Mouse (Mus musculus): ENCODE results near the gene Lcp2. TPM values are rescaled to one million over a fixed set of nuclear protein-coding genes. Genes with fewer than 3 reads are reported as not detected.

Lcp2 gene
- polyA plus RNA-seq, 1 experiment: 1.2 TPM

DNA sequence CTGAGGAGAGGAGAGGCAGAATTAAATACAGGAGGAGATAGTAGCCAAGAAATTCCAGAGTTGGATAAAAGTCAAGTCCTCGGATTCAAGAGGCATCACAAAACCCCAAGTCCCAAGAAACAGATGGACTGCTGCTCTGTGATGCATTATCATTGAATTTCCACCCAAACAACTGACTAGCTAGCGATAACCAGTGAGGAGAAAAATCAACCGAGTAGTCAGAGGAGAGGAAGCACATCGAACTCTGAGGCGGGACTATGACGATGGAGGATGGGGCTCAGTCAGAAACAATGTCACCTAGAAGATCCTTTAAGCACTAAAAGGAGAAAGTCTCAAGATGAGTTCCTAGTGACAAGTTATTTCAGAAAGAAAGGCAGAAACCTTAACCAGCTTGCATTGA, 12.2 kb downstream of the Lcp2 start:
- WGBS: 32% methylated on average over 6 of the region's 6 CpGs
- TF ChIP-seq POLR2A (IDR thresholded peaks at IDR 0.05; ENCODE audit: borderline replicate concordance, insufficient read depth, low read length) (no peak), CTCF (IDR thresholded peaks at IDR 0.05; ENCODE audit: borderline replicate concordance, insufficient read depth, low read depth, low read length) (no peak)

DNA sequence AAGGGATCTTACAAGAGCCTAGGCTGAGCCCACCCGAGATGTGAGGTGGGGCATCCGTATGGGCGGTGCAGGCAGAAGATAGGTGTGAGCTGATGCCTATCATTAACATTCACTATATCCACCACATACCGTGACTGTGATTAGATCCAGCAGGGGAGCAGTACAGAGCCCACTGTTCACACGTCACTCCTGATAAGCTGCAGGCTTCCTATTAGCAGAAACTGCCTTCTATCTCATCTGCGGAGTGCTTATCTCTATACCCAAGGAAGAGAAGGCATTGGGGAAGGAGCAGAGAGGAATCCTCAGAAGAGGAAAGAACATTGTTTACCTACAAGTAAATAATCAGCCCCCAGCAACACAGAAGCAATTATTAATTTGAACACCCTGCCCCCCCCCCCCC, 15.0 kb downstream of the Lcp2 start:
- WGBS: 85% methylated on average over 6 of the region's 6 CpGs
- H3K4me1 ChIP-seq (ENCODE audit: control insufficient read depth, insufficient read depth, low read length): no peaks in the 10 kb centered on the region
- H3K4me3 ChIP-seq (replicated peaks; ENCODE audit: insufficient read depth, low read depth, low read length): no peak overlapping the region
- TF ChIP-seq POLR2A (IDR thresholded peaks at IDR 0.05; ENCODE audit: borderline replicate concordance, insufficient read depth, low read length): no peak
- TF ChIP-seq CTCF (IDR thresholded peaks at IDR 0.05; ENCODE audit: borderline replicate concordance, insufficient read depth, low read depth, low read length): no peak
- H3K27ac ChIP-seq (ENCODE audit: insufficient read depth, low read length): no peak overlapping the region
- H3K27me3 ChIP-seq (ENCODE audit: control insufficient read depth, insufficient read depth, low read length): no peaks in the 10 kb centered on the region
- DNase-seq: no peak

More for the DNA sequence above, 12.2 kb downstream of the Lcp2 start:
- no peak overlapping the region for H3K4me3 ChIP-seq (replicated peaks; ENCODE audit: insufficient read depth, low read depth, low read length)
- no peak for DNase-seq
- H3K27ac ChIP-seq (ENCODE audit: insufficient read depth, low read length): no peak overlapping the region
- no peaks in the 10 kb centered on the region for H3K4me1 ChIP-seq (ENCODE audit: control insufficient read depth, insufficient read depth, low read length)
- no peaks in the 10 kb centered on the region for H3K27me3 ChIP-seq (ENCODE audit: control insufficient read depth, insufficient read depth, low read length)

DNA sequence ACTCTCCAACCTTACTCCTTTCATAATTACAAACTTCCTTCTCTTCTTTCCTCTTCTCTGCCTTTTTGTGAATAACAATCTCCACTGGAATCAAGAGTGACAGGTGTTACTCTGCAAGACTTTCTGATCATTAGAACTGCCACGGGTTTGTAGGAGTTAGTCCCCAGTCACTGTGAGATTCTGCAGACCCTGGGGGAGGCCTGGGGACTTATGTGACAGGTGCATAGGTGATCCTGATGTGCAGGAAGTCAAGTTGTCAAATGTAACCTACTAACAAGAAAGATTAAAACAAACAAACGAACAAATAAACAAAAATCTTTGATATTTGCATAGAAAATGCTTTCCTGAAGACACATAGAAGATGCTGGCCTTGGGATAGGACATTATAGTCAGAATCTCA, 16.5 kb downstream of the Lcp2 start:
- TF ChIP-seq POLR2A (IDR thresholded peaks at IDR 0.05; ENCODE audit: borderline replicate concordance, insufficient read depth, low read length) (no peak), CTCF (IDR thresholded peaks at IDR 0.05; ENCODE audit: borderline replicate concordance, insufficient read depth, low read depth, low read length) (no peak)
- no peaks in the 10 kb centered on the region for H3K27me3 ChIP-seq (ENCODE audit: control insufficient read depth, insufficient read depth, low read length)
- H3K4me3 ChIP-seq (replicated peaks; ENCODE audit: insufficient read depth, low read depth, low read length): no peak overlapping the region
- no peak for DNase-seq
- no peak overlapping the region for H3K27ac ChIP-seq (ENCODE audit: insufficient read depth, low read length)
- no peaks in the 10 kb centered on the region for H3K4me1 ChIP-seq (ENCODE audit: control insufficient read depth, insufficient read depth, low read length)
- WGBS: 61% methylated on average over 2 of the region's 2 CpGs

DNA sequence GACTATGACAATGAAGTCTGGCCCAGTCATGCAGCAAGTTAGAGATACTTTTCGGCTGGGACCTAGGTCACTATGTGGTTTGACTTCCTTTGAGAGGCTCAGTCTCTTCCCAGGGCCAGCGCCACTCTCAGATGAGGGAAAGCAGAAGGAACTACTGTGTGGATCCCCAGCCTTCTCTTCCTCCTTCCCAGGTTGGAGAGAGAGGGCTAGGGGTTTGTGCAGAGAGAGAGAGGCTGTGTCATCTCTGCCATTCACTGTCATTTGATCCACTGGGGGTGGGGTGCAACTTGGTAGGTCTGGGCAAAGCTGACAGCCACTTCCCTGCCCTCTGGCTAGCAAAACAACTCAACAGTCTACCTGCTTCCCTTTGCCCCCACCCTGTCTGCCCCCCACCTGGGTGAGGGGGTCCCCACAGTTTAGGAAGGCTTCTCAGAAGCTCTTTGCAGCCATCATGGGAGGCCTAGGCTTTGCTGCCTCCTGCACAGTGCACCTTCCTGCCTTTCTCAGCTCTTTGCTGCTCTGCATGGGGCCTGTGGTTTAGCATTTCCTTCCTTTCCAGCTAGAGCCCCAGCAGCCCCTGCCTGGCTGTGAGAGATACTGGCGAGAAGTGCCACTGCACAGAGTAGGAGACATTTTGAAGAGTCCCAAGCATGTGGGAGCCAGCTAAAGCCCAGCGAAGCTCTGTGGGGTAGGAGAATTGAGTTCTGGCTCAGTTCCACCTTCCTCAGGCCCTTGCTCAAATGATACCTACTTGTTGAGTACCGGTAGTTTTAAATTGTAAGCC, 17.2 kb downstream of the Lcp2 start:
- Histone ChIP-seq H3K27me3 (ENCODE audit: control insufficient read depth, insufficient read depth, low read length) (no peaks in the 10 kb centered on the region), H3K4me3 (replicated peaks; ENCODE audit: insufficient read depth, low read depth, low read length) (no peak overlapping the region), H3K27ac (ENCODE audit: insufficient read depth, low read length) (no peak overlapping the region), H3K4me1 (ENCODE audit: control insufficient read depth, insufficient read depth, low read length) (no peaks in the 10 kb centered on the region)
- WGBS: 68% methylated on average over 5 of the region's 5 CpGs
- no peak for DNase-seq
- TF ChIP-seq POLR2A (IDR thresholded peaks at IDR 0.05; ENCODE audit: borderline replicate concordance, insufficient read depth, low read length) (no peak), CTCF (IDR thresholded peaks at IDR 0.05; ENCODE audit: borderline replicate concordance, insufficient read depth, low read depth, low read length) (no peak)

DNA sequence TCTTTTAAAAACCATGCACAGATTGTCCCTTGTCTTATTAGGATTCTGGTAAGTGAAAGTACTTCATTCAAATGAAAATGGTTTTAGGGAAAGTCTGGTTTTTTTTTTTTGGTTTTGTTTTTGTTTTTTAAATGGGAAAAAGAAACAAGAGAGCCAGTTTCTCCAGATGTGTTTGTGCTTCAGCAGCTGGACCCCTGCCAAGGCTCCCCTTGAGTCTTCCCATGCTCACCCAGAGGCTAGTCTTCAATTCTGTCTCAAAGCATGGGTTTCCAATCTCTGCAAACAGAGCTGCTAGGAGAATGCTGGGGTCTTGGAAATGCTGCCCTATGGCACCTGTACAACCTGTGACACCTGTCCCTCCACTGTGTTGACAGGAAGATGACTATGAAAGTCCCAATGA, 23.9 kb downstream of the Lcp2 start:
- no peak overlapping the region for H3K4me3 ChIP-seq (replicated peaks; ENCODE audit: insufficient read depth, low read depth, low read length)
- H3K27me3 ChIP-seq (ENCODE audit: control insufficient read depth, insufficient read depth, low read length): no peaks in the 10 kb centered on the region
- no peaks in the 10 kb centered on the region for H3K4me1 ChIP-seq (ENCODE audit: control insufficient read depth, insufficient read depth, low read length)
- no peak for DNase-seq
- TF ChIP-seq POLR2A (IDR thresholded peaks at IDR 0.05; ENCODE audit: borderline replicate concordance, insufficient read depth, low read length) (no peak), CTCF (IDR thresholded peaks at IDR 0.05; ENCODE audit: borderline replicate concordance, insufficient read depth, low read depth, low read length) (no peak)
- no peak overlapping the region for H3K27ac ChIP-seq (ENCODE audit: insufficient read depth, low read length)

DNA sequence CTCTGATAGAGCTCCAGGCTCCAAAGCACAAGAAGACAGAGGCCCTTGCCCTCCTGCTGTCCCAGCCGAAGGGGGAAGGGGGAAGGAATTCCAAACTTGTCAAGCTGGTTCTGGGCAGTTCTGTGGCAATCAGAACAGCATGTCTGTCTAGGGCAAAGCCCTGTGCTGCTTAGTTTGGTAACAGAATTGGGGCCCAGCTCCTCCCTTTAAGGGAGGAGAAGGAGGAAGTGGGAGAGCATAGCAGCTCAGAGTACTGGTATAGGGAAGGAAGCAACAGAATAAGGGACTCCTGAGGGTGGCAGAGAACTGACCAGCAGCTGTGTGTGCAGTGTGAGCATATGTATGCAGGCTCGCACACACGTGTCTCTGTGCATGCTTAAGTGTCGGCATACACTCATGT, 25.6 kb downstream of the Lcp2 start:
- whole genome bisulfite sequencing: 82% methylated on average over 4 of the region's 4 CpGs
- no peak for TF ChIP-seq POLR2A (IDR thresholded peaks at IDR 0.05; ENCODE audit: borderline replicate concordance, insufficient read depth, low read length)
- TF ChIP-seq CTCF (IDR thresholded peaks at IDR 0.05; ENCODE audit: borderline replicate concordance, insufficient read depth, low read depth, low read length): no peak
- Histone ChIP-seq H3K27ac (ENCODE audit: insufficient read depth, low read length) (no peak overlapping the region), H3K27me3 (ENCODE audit: control insufficient read depth, insufficient read depth, low read length) (no peaks in the 10 kb centered on the region), H3K4me3 (replicated peaks; ENCODE audit: insufficient read depth, low read depth, low read length) (no peak overlapping the region), H3K4me1 (ENCODE audit: control insufficient read depth, insufficient read depth, low read length) (no peaks in the 10 kb centered on the region)
- DNase-seq: no peak

DNA sequence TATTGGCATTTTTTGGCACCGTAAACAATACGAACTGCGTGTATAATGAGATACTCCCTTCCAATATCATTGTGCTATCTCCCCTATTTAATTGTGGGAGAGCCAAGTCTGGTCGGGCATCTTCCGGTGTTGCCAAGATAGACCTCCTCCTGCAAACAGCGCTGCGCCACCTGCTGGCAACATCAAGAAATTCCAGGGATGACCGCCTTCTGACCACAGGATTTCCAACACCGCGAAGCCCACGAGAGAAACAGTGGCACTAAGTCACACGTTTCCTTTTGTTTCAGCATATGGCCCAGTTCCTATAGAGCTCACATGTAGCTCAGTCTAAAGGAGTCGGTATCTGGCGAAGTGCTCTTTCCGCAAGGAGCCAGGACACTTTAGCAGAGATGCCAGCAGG, 27.1 kb downstream of the Lcp2 start:
- TF ChIP-seq POLR2A (IDR thresholded peaks at IDR 0.05; ENCODE audit: borderline replicate concordance, insufficient read depth, low read length): no peak
- TF ChIP-seq CTCF (IDR thresholded peaks at IDR 0.05; ENCODE audit: borderline replicate concordance, insufficient read depth, low read depth, low read length): peak; percentile 73
- H3K4me1 ChIP-seq (ENCODE audit: control insufficient read depth, insufficient read depth, low read length): no peaks in the 10 kb centered on the region
- no peaks in the 10 kb centered on the region for H3K27me3 ChIP-seq (ENCODE audit: control insufficient read depth, insufficient read depth, low read length)
- H3K27ac ChIP-seq (ENCODE audit: insufficient read depth, low read length): no peak overlapping the region
- H3K4me3 ChIP-seq (replicated peaks; ENCODE audit: insufficient read depth, low read depth, low read length): no peak overlapping the region
- DNase-seq: peak; percentile 41 to 48
- 18% methylated on average over 15 of the region's 15 CpGs for WGBS

DNA sequence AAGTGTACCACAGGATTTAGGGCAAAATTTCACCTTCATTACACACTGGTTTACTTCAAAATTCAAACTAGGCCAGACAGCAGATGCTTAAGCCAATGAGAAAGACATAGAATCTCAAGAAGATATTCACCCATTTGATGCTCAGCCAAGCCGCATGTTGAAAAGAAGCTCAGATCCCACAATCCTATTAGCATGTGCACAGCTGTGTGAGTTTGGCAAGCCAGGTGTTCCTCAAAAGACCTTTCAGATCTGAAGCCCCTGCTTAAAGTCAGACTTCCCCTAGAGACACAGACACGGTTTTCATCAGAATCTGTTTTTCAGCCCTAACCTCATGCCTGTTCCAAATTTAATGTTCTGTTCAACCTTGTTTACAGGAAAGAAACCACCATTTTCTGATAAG, 31.1 kb downstream of the Lcp2 start:
- Histone ChIP-seq H3K27me3 (ENCODE audit: control insufficient read depth, insufficient read depth, low read length) (no peaks in the 10 kb centered on the region), H3K4me1 (ENCODE audit: control insufficient read depth, insufficient read depth, low read length) (no peaks in the 10 kb centered on the region), H3K4me3 (replicated peaks; ENCODE audit: insufficient read depth, low read depth, low read length) (no peak overlapping the region), H3K27ac (ENCODE audit: insufficient read depth, low read length) (no peak overlapping the region)
- DNase-seq: no peak
- 77% methylated on average over 2 of the region's 2 CpGs for WGBS
- TF ChIP-seq CTCF (IDR thresholded peaks at IDR 0.05; ENCODE audit: borderline replicate concordance, insufficient read depth, low read depth, low read length): no peak
- TF ChIP-seq POLR2A (IDR thresholded peaks at IDR 0.05; ENCODE audit: borderline replicate concordance, insufficient read depth, low read length): no peak

All from cerebellum, adult 2 months (tissue).